Mouse (Mus musculus) kidney, adult 11 months (tissue): ENCODE measurements around the gene Dag1.
A peak's percentile ranks its signal among the peaks of the same experiment; 100 is the strongest.

Experiments
- DNase-seq: peaks from one replicate; pipeline ENCODE4 v3.0.0; 2022

The Dag1 gene

DNA sequence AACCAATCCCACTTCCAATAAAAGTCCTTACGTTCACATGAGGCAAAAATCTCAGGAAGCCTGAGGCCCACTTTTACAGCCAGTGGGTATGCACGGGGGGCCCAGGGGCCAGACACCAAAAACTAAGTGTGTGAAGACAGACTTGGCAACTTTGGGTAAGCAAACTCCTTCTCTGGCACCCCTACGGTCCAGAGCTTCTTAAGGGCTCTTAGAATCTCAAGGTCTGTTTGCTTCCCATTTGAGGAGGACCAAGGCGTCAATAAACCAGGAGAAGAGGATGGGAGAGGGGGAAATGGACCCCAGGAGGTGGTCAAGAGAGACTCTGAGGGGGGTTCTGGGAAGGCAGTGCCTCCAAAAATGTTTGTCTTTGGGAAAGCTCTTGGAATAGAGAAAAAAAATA lies 9.7 kb upstream of the Dag1 start:
- DNase-seq: no peak

- no peak for DNase-seq
Measured at GRCm38 (mm10) chr9:108272691-108273090, 8.9 kb upstream of the Dag1 start.

GRCm38 (mm10) chr9:108271941-108272340 lies 8.2 kb upstream of the Dag1 start:
- DNase-seq: peak; percentile 52

DNA sequence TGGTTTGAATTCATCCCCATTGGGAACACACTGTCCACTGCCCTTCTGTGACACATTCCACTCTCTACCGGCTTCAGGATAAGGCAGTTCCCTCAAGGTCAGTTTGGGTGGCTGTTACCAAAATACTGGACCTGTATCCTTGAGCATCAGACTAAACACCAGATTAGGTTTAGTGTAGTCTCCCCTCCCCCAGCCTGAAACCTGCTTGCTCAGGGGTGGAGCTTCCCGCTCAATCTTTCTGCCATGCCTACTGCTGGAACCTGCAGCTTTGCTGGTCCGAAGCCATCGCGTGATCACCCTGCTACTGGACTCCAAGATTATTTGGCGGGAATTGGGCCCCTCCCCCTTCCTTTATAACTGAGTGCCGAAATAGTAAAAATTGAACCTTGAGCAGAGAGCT lies 4.9 kb upstream of the Dag1 start:
- DNase-seq: peak; percentile 47

GRCm38 (mm10) chr9:108267691-108268090 lies 3.9 kb upstream of the Dag1 start:
- peak; percentile 33 for DNase-seq

- DNase-seq: no peak
Measured at GRCm38 (mm10) chr9:108266261-108266935, 2.6 kb upstream of the Dag1 start.

- no peak for DNase-seq
Measured at GRCm38 (mm10) chr9:108264191-108264921, 598 bp upstream of the Dag1 start.

GRCm38 (mm10) chr9:108263131-108263681 lies 552 bp downstream of the Dag1 start:
- no peak for DNase-seq

DNA sequence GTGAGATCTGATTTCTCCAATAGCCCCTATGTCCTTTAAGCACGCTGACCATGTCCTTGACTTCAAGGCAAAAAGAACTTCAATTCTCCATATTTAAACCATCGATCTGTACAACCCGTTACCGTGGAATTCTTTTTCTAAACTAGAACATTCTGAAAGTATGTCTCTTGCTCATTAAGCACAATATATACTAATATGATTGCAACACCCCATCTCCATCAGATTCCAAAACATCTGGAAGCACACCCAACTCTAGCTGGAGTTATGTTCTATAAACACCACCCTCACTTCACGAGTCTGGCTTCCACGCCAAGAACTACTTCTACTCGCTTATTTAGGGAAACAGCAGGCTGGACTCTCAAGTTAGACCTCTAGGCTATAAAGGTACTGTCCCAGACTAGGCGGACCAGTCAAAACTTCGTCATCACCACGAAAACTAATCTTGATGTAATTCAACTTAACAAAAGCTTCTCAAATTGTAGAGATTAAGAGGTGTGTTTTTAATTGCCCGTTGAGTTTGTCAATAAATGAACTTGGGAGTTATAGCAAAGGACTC lies 1.2 kb downstream of the Dag1 start:
- no peak for DNase-seq

GRCm38 (mm10) chr9:108261865-108262264 lies 1.9 kb downstream of the Dag1 start:
- DNase-seq: no peak

DNA sequence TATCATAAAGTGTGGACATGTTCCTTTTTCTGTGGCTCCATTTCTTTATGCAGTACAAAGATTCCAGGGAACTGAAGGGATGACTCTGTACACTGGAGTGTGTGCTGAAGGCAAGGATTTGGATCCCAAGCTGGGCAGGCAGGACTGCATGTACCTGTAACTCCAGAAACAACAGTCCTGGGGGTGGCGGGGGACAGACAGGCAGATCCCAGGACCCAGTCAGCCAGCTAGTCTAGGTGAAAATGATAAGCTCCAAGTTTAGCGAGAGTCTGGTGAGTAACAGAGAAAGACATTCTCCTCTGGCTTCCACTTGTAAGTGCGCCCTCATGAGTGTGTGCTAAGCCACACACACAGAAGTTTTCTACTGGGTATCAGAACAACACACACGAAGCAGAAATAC lies 3.2 kb downstream of the Dag1 start:
- no peak for DNase-seq

- no peak for DNase-seq
Measured at GRCm38 (mm10) chr9:108252766-108253165, 11.0 kb downstream of the Dag1 start.

GRCm38 (mm10) chr9:108251877-108252276 lies 11.9 kb downstream of the Dag1 start:
- DNase-seq: no peak

DNA sequence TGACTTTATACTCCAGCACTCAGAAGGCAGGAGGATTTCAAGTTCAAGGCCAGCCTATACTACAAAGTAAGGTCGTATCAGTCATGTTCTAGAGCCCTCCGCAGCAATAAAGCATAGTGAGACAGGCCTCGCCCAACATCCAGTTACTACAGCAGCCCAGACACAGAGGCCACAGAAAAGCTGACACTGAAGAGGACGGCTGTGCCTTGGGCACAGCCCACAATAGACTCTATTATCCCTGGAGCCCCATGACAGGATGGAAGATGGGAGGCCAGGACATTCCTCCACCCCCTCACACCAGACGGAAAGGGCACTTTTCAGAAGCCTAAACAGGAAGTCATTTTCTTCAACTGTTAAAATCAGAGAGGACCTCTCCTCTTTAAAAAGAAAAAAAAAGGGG lies 14.8 kb downstream of the Dag1 start:
- no peak for DNase-seq

DNA sequence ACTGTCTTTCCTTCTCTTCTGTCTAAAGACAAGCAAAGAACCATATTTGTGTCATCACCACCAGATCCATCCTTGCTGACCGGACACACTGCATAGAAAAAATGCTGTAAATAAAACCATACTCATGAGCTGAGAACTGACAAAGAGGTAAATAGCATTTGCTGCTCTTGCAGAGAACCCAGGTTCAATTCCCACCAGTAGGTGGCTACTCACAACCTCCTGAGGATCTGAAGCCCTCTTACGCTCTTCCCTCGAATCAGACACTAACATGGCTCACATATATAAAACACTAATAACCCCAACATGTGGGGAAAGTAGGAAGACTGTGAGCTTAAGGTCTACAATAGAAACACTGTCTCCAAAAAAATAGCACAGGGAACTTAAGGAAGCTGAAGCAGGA lies 18.8 kb downstream of the Dag1 start:
- no peak for DNase-seq

- DNase-seq: no peak
Measured at GRCm38 (mm10) chr9:108244540-108244939, 19.2 kb downstream of the Dag1 start.

DNA sequence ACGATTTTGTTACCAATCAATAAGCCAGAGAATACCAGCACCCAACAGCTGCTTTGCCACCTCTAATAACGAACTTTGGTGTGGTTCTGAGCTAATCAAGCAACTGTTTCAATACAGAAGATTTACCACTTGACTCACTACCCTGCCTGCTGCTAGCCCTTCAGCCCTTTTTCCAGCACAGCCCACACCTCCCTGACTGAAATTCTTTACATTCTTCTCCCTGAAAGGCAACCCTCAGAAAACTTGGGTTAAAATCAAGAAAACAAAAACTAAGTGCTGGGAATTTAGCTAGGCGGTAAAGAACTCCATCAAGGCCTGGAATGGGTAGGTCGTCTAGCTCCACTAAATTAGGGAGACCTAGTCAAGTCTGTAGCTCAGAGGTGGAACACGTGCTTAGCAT lies 23.8 kb downstream of the Dag1 start:
- DNase-seq: no peak

DNA sequence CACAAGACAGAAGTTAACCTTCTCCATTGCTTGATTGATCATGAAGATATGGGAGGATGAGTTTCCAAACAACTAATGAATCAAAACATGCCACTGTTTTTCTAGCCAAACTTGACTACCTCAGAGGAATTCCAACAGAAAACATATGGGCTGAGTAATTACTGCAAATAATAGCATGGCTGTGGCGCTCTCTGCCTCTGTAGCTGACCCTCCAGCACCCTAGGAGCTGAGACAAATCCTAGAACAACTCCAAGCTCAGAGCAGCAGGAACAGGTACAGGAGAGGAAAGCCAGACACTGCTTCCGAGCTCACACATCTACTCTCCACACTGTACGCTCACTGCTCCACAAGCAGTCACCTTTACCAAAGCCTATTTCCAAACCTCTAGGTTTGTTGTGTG lies 24.9 kb downstream of the Dag1 start:
- no peak for DNase-seq

- no peak for DNase-seq
Measured at GRCm38 (mm10) chr9:108238402-108238801, 25.4 kb downstream of the Dag1 start.

- DNase-seq: no peak
Measured at GRCm38 (mm10) chr9:108234682-108235081, 29.1 kb downstream of the Dag1 start.

DNA sequence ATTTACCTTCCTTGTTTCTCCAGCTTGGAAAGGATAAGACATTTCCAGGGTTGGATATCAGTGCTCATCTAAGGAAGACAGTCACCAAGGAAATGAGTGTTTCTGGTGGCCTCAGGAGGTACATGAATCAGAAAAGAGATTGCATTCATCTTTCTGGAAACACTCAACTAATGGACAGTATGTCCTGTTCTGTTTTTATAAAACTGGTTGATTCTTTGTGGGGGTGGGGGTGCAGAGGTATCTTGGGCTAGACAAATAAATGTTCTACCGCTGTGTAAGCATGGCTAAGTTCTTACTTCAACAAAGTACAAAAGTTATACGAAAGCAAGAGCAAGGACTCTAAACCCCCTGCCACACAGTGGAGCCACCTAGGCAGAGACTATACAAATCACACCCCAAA lies 30.9 kb downstream of the Dag1 start:
- DNase-seq: no peak

- no peak for DNase-seq
Measured at GRCm38 (mm10) chr9:108227911-108228649, 35.7 kb downstream of the Dag1 start.

- DNase-seq: no peak
Measured at GRCm38 (mm10) chr9:108225166-108225565, 38.6 kb downstream of the Dag1 start.
